Mouse (Mus musculus) thymus, adult 2 months (tissue): ENCODE results near the gene Klf9. TPM values are rescaled to one million over a fixed set of nuclear protein-coding genes. Genes with fewer than 3 reads are reported as not detected.

Experiments used
- DNase-seq: peaks from one replicate; pipeline ENCODE4 v3.0.0; 2021
- H3K27ac ChIP-seq: fragments of 200-500 bp; 2 replicates; pipeline ENCODE4 v1.5.1; 2012; ENCODE audit warnings: low read length, control low read depth; ENCODE audit not compliant: control insufficient read depth, insufficient read depth
- H3K27me3 ChIP-seq: fragments of 200-500 bp; 2 replicates; pipeline ENCODE4 v1.6.1; 2012; ENCODE audit warnings: mild to moderate bottlenecking, low read length, moderate library complexity, mixed read lengths; ENCODE audit not compliant: control insufficient read depth, insufficient read depth
- H3K36me3 ChIP-seq: fragments of 200-500 bp; 2 replicates; pipeline ENCODE4 v1.6.1; 2012; ENCODE audit warnings: mild to moderate bottlenecking, low read length, moderate library complexity; ENCODE audit not compliant: control insufficient read depth, insufficient read depth
- H3K4me1 ChIP-seq: fragments of 200-500 bp; replicated peaks from 2 replicates; pipeline ENCODE4 v1.6.1; 2012; ENCODE audit warnings: low read length; ENCODE audit not compliant: control insufficient read depth, insufficient read depth
- H3K4me3 ChIP-seq: fragments of 200-500 bp; 2 replicates; pipeline ENCODE4 v1.5.1; 2012; ENCODE audit warnings: mild to moderate bottlenecking, low read length, control low read depth, moderate library complexity; ENCODE audit not compliant: control insufficient read depth, insufficient read depth
- CTCF ChIP-seq: fragments of 200-500 bp; IDR thresholded peaks from 2 replicates; pipeline ENCODE4 v1.5.1; 2012; ENCODE audit warnings: mild to moderate bottlenecking, control low read depth, low read length, moderate library complexity, borderline replicate concordance; ENCODE audit not compliant: control insufficient read depth, poor library complexity, insufficient read depth; ENCODE audit errors: extremely low read depth
- POLR2A ChIP-seq: fragments of 200-500 bp; IDR thresholded peaks from 2 replicates; pipeline ENCODE4 v1.6.1; 2012; ENCODE audit warnings: mild to moderate bottlenecking, low read length, control low read depth, moderate library complexity; ENCODE audit not compliant: control insufficient read depth, poor library complexity, insufficient read depth; ENCODE audit errors: extremely low read depth
- WGBS: fragments of 180-500 bp; shearing (Covaris S2); methylation state at CpG from one replicate; pipeline ENCODE4 v1.1.7; 2018; 5-methylcytosine and 5-hydroxymethylcytosine counted together
- polyA plus RNA-seq: library from polyadenylated mRNA; depleted of rRNA; stranded (reverse); fragments of >200 nt; gene quantifications from 2 replicates; pipeline ENCODE4 v1.2.3, GENCODE M21; 2012; rRNA removed

Klf9 gene
- 6.9 and 7.4 TPM in 2 replicates for polyA plus RNA-seq

DNA sequence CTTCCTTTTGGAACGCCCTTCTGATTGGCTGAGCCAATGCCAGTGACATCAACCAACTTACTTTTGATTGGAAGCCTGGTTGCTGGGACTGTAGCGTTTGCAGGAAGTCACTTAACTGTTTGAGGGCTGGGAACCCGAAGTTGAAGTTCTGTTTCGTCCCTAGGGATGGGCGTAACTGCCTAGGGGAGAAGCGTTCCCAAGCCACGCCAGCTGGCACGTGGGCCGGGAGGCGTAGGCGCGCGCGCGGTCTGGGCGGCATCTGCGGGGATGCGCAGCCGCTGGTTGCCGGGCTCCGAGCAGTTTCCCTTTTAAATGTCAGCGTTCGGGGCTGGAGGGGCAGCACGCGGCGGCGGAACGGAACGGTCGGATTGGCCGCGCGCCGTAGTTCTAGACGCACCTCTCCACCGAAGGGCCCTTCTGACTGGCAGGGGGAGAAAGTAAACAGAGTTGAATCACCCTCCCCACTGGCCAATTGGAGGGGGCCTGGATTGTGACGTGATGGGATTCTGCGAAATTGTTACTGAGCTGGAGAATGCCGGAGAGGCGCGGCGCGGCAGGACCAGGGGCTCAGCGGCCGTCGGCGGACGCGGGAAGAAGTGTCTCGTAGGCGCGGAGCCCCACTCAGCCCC is at the start of gene Klf9:
Gene Klf9, plus strand, starts transcription at position 538 of the 629 bp plus-strand sequence.
- Histone ChIP-seq H3K4me3 (peak within 1 kb of the TSS; percentile 89), H3K36me3 (no peaks in the 10 kb centered on the region), H3K27ac (peak within 1 kb of the TSS; percentile 5; the same call in 1 of the 2 replicates), H3K4me1 (peaks cover 14% of the 10 kb centered on the region), H3K27me3 (peaks cover 8% of the 10 kb centered on the region; the same call in 1 of the 2 replicates)
- under 1% methylated on average over 52 of the region's 52 CpGs for WGBS
- DNase-seq = peak; percentile 71
- TF ChIP-seq POLR2A (peak; percentile 16; the same call in 1 of the 2 replicates), CTCF (no peak)

DNA sequence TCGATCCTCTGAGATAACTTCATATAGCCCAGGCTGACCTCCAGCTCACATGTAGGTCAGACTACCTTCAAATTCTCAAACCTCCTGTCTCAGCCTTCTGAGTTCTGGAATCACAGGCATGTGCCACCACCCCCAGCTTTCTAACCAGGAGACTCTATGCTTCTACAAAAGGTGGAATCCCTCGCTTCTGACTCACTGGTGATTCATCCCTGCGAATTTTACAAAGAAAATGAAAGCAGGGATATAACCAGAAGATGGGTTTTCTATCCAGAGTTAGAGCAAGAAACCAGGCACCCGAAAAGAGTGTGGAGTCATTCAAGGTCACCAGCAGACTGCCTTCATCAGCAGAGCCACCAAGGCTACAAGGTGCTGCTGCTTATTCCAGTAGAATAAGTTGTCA is 49.4 kb upstream of the Klf9 start:
- no peaks in the 10 kb centered on the region for H3K4me1 ChIP-seq
- H3K4me3 ChIP-seq = no peak overlapping the region
- H3K27ac ChIP-seq = no peak overlapping the region
- H3K36me3 ChIP-seq = no peaks in the 10 kb centered on the region
- no peak for DNase-seq
- WGBS = 90% methylated on average over 4 of the region's 4 CpGs
- no peak for TF ChIP-seq POLR2A
- TF ChIP-seq CTCF = no peak
- H3K27me3 ChIP-seq = no peaks in the 10 kb centered on the region

DNA sequence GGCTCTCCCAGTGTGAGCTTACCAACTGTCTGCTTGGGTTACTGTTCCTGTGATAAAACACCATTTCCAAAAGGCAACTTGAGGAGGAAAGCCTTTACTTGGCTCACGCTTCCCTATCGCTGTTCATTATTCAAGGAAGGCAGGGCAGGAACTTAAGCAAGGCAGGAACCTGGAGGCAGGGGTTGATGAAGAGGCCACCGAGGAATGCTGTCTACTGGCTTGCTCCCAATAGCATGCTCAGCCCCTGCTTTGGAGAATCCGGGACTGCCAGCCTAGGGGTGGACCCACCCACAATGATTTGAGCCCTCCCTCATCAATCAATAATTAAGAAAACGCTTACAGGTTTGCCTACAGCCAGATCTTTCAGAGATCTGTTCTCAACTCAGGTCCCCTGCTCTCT is 47.5 kb upstream of the Klf9 start:
- no peak for TF ChIP-seq CTCF
- TF ChIP-seq POLR2A = no peak
- Histone ChIP-seq H3K27ac (no peak overlapping the region), H3K36me3 (no peaks in the 10 kb centered on the region), H3K4me3 (no peak overlapping the region), H3K27me3 (no peaks in the 10 kb centered on the region), H3K4me1 (no peaks in the 10 kb centered on the region)
- WGBS = 94% methylated on average over 5 of the region's 5 CpGs
- no peak for DNase-seq

DNA sequence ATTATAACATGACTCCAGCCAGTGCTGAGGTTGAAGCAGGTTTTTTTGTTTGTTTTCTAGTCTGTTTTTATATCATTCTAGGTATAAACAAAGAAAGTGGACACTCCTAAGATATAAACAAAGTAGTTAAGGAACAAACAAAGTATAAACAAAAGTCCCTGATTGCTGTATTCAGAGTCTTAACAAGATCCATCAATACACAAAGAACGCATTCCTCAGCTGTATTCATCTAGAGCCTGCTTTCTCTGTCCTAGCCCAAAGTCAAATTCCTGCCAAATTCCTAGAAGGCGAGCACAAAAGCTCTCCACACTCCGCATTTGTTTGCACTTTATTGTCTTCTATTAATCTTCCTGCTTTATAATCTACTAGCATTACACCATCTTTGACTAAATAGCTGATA is 46.1 kb upstream of the Klf9 start:
- Histone ChIP-seq H3K4me3 (no peak overlapping the region), H3K27me3 (no peaks in the 10 kb centered on the region), H3K27ac (no peak overlapping the region), H3K4me1 (no peaks in the 10 kb centered on the region), H3K36me3 (no peaks in the 10 kb centered on the region)
- no peak for DNase-seq
- TF ChIP-seq CTCF (no peak), POLR2A (no peak)
- WGBS = 88% methylated on average over 3 of the region's 3 CpGs

DNA sequence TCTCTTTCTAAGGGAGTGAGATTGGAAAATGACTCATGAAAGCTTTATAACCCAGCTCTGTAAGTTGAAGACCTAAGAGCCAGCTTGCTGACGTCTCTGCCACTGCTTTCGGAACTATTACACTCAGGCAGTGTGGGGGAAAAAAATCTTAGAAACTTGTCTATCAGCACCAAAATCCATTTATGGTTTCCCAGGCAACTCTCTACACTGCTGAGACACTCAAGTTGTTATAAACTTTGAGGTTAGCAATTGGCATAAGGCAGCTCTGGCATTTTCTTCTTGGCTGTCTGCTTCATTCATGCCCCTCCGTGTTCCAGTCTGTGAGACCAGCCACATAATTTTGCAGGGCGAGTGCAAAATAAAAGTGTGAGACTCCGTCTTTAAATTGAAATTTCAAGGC is 34.2 kb upstream of the Klf9 start:
- no peaks in the 10 kb centered on the region for H3K27me3 ChIP-seq
- DNase-seq = no peak

DNA sequence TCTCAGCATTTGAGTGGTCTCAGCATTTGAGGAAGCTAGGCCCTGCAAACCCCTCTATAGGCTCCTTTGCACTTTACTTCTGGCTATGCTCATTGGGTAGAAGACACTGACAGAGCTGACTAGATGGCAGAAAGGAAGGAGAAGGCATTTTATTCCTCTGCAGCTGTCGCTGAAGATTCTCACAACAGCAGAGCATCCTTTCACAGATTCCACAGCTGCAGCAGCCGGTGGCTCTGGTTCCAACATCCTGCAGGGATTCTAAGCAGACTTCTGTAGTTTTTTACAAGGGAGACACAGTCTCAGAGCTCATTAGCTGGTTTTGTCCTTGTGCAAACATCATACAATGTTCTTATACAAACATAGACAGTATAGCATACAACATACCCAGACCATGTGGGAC is 33.7 kb upstream of the Klf9 start:
- no peak for DNase-seq
- no peak overlapping the region for H3K27ac ChIP-seq
- H3K27me3 ChIP-seq = no peaks in the 10 kb centered on the region
- no peak overlapping the region for H3K4me3 ChIP-seq
- H3K4me1 ChIP-seq = no peaks in the 10 kb centered on the region
- 89% methylated on average over 2 of the region's 2 CpGs for WGBS
- H3K36me3 ChIP-seq = no peaks in the 10 kb centered on the region
- no peak for TF ChIP-seq POLR2A
- TF ChIP-seq CTCF = no peak

More for the DNA sequence above, 34.2 kb upstream of the Klf9 start:
- H3K4me1 ChIP-seq = no peaks in the 10 kb centered on the region
- TF ChIP-seq POLR2A = no peak
- no peak overlapping the region for H3K4me3 ChIP-seq
- WGBS = 96% methylated on average over 5 of the region's 5 CpGs
- no peaks in the 10 kb centered on the region for H3K36me3 ChIP-seq
- H3K27ac ChIP-seq = no peak overlapping the region

DNA sequence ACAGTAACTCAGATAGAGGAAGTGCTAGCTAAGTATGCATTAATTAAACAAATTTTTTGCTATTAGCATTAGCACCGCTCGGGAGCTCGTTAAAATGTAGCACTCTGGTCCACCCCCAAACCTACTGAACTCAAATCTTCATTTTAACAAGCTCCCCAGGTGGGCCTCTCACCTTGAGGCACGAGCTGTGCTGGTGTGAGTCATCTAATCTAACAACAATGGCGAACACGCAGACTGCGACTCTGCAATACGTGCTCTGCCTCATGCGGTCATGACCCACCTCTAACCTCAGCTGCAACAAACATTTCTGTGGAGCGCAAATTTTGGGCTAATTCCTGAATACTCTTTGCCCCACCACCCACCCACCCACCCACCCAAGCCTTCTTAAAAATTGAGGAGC is 19.2 kb upstream of the Klf9 start:
- no peaks in the 10 kb centered on the region for H3K27me3 ChIP-seq
- DNase-seq = no peak
- WGBS = 60% methylated on average over 10 of the region's 10 CpGs
- H3K36me3 ChIP-seq = no peaks in the 10 kb centered on the region
- no peak overlapping the region for H3K27ac ChIP-seq
- H3K4me3 ChIP-seq = no peak overlapping the region
- no peak for TF ChIP-seq POLR2A
- no peaks in the 10 kb centered on the region for H3K4me1 ChIP-seq
